Mouse (Mus musculus): ENCODE measurements at regions not wholly inside any gene's neighbourhood (a gene's known extent, or its start where the extent isn't known, plus 50 kb on each side); places are given as distances from the start of the nearest gene placed in this dataset.

DNA sequence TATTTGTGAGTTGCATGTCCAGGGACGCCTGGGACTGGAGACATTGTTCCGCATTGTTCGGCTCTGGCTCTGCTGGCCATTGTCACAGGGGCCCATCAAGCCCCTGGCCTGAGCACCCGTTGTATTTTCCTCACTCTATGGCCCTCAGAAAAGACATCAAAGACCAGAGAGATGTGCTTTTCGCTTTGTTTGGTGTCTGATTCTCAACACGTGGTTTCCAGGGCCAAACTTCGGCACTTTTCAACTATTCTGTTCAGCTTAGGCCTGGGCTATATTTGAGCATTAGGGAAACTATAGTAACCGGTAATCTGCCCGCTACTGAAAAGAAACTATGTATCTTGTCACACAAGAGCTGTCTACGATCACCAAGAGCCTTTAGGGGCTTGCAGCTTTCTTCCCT, 257.1 kb upstream of the Irx3 start:
- TF ChIP-seq CTCF (conservative IDR thresholded peaks at IDR 0.05; ENCODE audit: low read length) (no peak), POU5F1 (IDR thresholded peaks at IDR 0.05; ENCODE audit: borderline replicate concordance, low read length) (no peak), NANOG (IDR thresholded peaks at IDR 0.05; ENCODE audit: borderline replicate concordance, low read length) (no peak)

Measured in E14TG2a.4 (cell line).